Mouse (Mus musculus) testis, adult 2 months (tissue): ENCODE measurements around the gene Arl15.

Experiments used
- CTCF ChIP-seq: fragments of 200-500 bp; IDR thresholded peaks from 2 replicates; pipeline ENCODE4 v1.5.1; 2012; ENCODE audit warnings: low read depth, mild to moderate bottlenecking, inconsistent platforms, low read length, moderate library complexity; ENCODE audit not compliant: control insufficient read depth, insufficient read depth, insufficient replicate concordance
- POLR2A ChIP-seq: fragments of 200-500 bp; IDR thresholded peaks from 2 replicates; pipeline ENCODE4 v1.6.1; 2012; ENCODE audit warnings: low read depth, mild to moderate bottlenecking, inconsistent platforms, low read length, moderate library complexity; ENCODE audit not compliant: control insufficient read depth

DNA sequence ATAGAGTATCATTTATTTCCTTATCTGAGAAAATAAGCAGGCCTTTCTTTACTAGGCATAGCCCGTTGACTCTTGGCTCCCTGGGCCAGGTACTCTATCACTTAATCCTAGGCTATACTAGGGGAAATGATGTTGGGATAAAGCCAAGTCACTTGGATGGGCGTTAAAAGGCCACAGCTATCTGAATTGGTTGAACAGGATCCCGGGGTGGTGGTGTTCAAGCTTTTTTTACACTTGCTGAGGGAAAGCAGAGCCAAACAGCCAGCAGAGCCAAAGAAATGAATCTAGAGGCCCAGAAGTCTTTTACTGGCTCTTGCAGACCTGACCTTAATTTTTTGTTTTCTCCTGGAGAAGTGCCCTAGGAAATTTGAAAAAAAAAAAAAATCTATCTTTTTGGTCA lies 145.4 kb downstream of the Arl15 start:
- TF ChIP-seq CTCF (no peak), POLR2A (no peak)
